Mouse (Mus musculus) forebrain, postnatal 0 days (tissue): ENCODE data around the gene Txnrd2. TPM values are rescaled to one million over a fixed set of nuclear protein-coding genes. Genes with fewer than 3 reads are reported as not detected.

Experiments
- ATAC-seq: fragments of 200-750 bp; cut with Nextera tagmentation; 2 replicates; pipeline ENCODE4 v1.8.0; 2017; ENCODE audit warnings: mild to moderate bottlenecking, moderate library complexity
- DNase-seq: peaks from one replicate; pipeline ENCODE4 v3.0.0-alpha.2; 2015
- H3K27ac ChIP-seq: fragments of 300-500 bp; sonication (generic); 2 replicates; pipeline ENCODE4 v1.5.1; 2014; ENCODE audit warnings: low read depth, mild to moderate bottlenecking, antibody characterized with exemption, low read length, moderate library complexity, mixed read lengths
- H3K27me3 ChIP-seq: fragments of 300-500 bp; sonication (generic); 2 replicates; pipeline ENCODE4 v1.6.1; 2014; ENCODE audit warnings: mild to moderate bottlenecking, low read length, mixed read lengths; ENCODE audit not compliant: insufficient read depth
- H3K36me3 ChIP-seq: fragments of 300-500 bp; sonication (generic); 2 replicates; pipeline ENCODE4 v1.6.1; 2014; ENCODE audit warnings: mild to moderate bottlenecking, moderate library complexity; ENCODE audit not compliant: insufficient read depth
- H3K4me1 ChIP-seq: fragments of 300-500 bp; sonication (generic); 2 replicates; pipeline ENCODE4 v1.6.1; 2014; ENCODE audit warnings: antibody characterized with exemption; ENCODE audit not compliant: insufficient read depth
- H3K4me2 ChIP-seq: fragments of 300-500 bp; sonication (generic); 2 replicates; pipeline ENCODE4 v1.6.1; 2014; ENCODE audit warnings: low read depth, mild to moderate bottlenecking, moderate library complexity
- H3K4me3 ChIP-seq: fragments of 300-500 bp; sonication (generic); 2 replicates; pipeline ENCODE4 v1.5.1; 2014; ENCODE audit warnings: low read depth, low read length, mixed read lengths
- H3K9ac ChIP-seq: fragments of 300-500 bp; sonication (generic); 2 replicates; pipeline ENCODE4 v1.6.1; 2014; ENCODE audit warnings: mild to moderate bottlenecking
- H3K9me3 ChIP-seq: fragments of 300-500 bp; sonication (generic); 2 replicates; pipeline ENCODE4 v1.6.1; 2016; ENCODE audit warnings: low read length
- CTCF ChIP-seq: sonication (generic); IDR thresholded peaks from 2 replicates; pipeline ENCODE4 v1.5.1; 2016; ENCODE audit warnings: antibody characterized with exemption, control low read depth, low read depth
- WGBS: fragments of 180-500 bp; shearing (Covaris S2); extraction: QIAGEN DNeasy Blood & Tissue Kit; methylation state at CpG from one replicate; pipeline ENCODE4 v1.1.7; 2014; 5-methylcytosine and 5-hydroxymethylcytosine counted together
- polyA plus RNA-seq: library from polyadenylated mRNA; unstranded; fragments of >200 nt; fragmentation: Nextera tagmentation; extraction: Ambion mirVana; gene quantifications from 2 replicates; pipeline ENCODE4 v1.2.1, GENCODE M21; 2015
- total RNA-seq: library from RNA; depleted of rRNA; stranded (reverse); fragments of >200 nt; gene quantifications from 2 replicates; pipeline ENCODE4 v1.2.3, GENCODE M21; 2014

The Txnrd2 gene
- total and polyA plus RNA-seq, 2 experiments from 2014 or later: 9.7 to 34.4 TPM

- DNase-seq: no peak
- Histone ChIP-seq H3K9me3 (no peaks in the 10 kb centered on the region), H3K36me3 (peaks cover 72% of the 10 kb centered on the region), H3K4me1 (peaks cover 5% of the 10 kb centered on the region; the same call in 1 of the 2 replicates), H3K4me3 (no peak overlapping the region), H3K27me3 (no peaks in the 10 kb centered on the region), H3K9ac (no peak overlapping the region; the same call in 1 of the 2 replicates), H3K27ac (peak overlapping the region; percentile 59; the same call in 1 of the 2 replicates), H3K4me2 (no peak overlapping the region)
- TF ChIP-seq CTCF: no peak
- 45% methylated on average over 9 of the region's 9 CpGs for WGBS
- no peak for ATAC-seq
These were observed 26.2 kb upstream of the Txnrd2 start for GRCm38 (mm10) chr16:18400028-18400427.

GRCm38 (mm10) chr16:18400472-18401216, 25.5 kb upstream of the Txnrd2 start:
- DNase-seq (peak; percentile 76), ATAC-seq (peak; percentile 82)
- H3K4me2 ChIP-seq: no peak overlapping the region
- peaks cover 78% of the 10 kb centered on the region for H3K36me3 ChIP-seq
- no peak overlapping the region; the same call in 1 of the 2 replicates for H3K9ac ChIP-seq
- TF ChIP-seq CTCF: no peak
- no peaks in the 10 kb centered on the region for H3K9me3 ChIP-seq
- no peaks in the 10 kb centered on the region for H3K27me3 ChIP-seq
- 26% methylated on average over 7 of the region's 7 CpGs for WGBS
- H3K4me3 ChIP-seq: no peak overlapping the region
- H3K27ac ChIP-seq: peak overlapping the region; percentile 59
- H3K4me1 ChIP-seq: 0 out of 2 replicates have a peak, but pooled peaks cover 4% of the 10 kb centered on the region

- no peak overlapping the region for H3K27ac ChIP-seq
- H3K4me1 ChIP-seq: 0 out of 2 replicates have a peak, but pooled peaks cover 4% of the 10 kb centered on the region
- ATAC-seq (no peak), DNase-seq (no peak)
- H3K27me3 ChIP-seq: no peaks in the 10 kb centered on the region
- H3K9ac ChIP-seq: no peak overlapping the region
- no peak overlapping the region for H3K4me3 ChIP-seq
- no peak for TF ChIP-seq CTCF
- WGBS: 91% methylated on average over 12 of the region's 12 CpGs
- H3K9me3 ChIP-seq: no peaks in the 10 kb centered on the region
- H3K4me2 ChIP-seq: no peak overlapping the region
- peaks cover 73% of the 10 kb centered on the region for H3K36me3 ChIP-seq
These were observed 22.9 kb upstream of the Txnrd2 start for GRCm38 (mm10) chr16:18403285-18403684.

- no peaks in the 10 kb centered on the region for H3K27me3 ChIP-seq
- ATAC-seq: no peak
- no peak overlapping the region for H3K4me2 ChIP-seq
- H3K9ac ChIP-seq: peak overlapping the region; percentile 14; the same call in 1 of the 2 replicates
- H3K9me3 ChIP-seq: no peaks in the 10 kb centered on the region
- H3K27ac ChIP-seq: peak overlapping the region; percentile 45; the same call in 1 of the 2 replicates
- DNase-seq: no peak
- peaks cover 70% of the 10 kb centered on the region for H3K36me3 ChIP-seq
- no peak for TF ChIP-seq CTCF
- 0 out of 2 replicates have a peak, but pooled peaks cover 4% of the 10 kb centered on the region for H3K4me1 ChIP-seq
- WGBS: 82% methylated on average over 13 of the region's 13 CpGs
- no peak overlapping the region for H3K4me3 ChIP-seq
These were observed 20.9 kb upstream of the Txnrd2 start for GRCm38 (mm10) chr16:18405091-18405854.

- peak overlapping the region; percentile 45; the same call in 1 of the 2 replicates for H3K27ac ChIP-seq
- ATAC-seq: no peak
- no peak for DNase-seq
These were observed 20.3 kb upstream of the Txnrd2 start for GRCm38 (mm10) chr16:18405876-18406275.

GRCm38 (mm10) chr16:18406293-18406692, 19.9 kb upstream of the Txnrd2 start:
- DNase-seq: peak; percentile 62
- Histone ChIP-seq H3K4me1 (no peaks in the 10 kb centered on the region), H3K4me2 (no peak overlapping the region), H3K4me3 (no peak overlapping the region), H3K9me3 (no peaks in the 10 kb centered on the region), H3K9ac (no peak overlapping the region), H3K36me3 (peaks cover 79% of the 10 kb centered on the region), H3K27ac (peak overlapping the region; percentile 45; the same call in 1 of the 2 replicates), H3K27me3 (no peaks in the 10 kb centered on the region)
- 7% methylated on average over 2 of the region's 2 CpGs for WGBS
- peak; percentile 88 for TF ChIP-seq CTCF
- peak; percentile 76 for ATAC-seq

More at GRCm38 (mm10) chr16:18405876-18406275, 20.3 kb upstream of the Txnrd2 start:
- Histone ChIP-seq H3K4me2 (no peak overlapping the region), H3K4me3 (no peak overlapping the region), H3K9ac (peak overlapping the region; percentile 14; the same call in 1 of the 2 replicates), H3K36me3 (peaks cover 76% of the 10 kb centered on the region), H3K9me3 (no peaks in the 10 kb centered on the region), H3K4me1 (no peaks in the 10 kb centered on the region), H3K27me3 (no peaks in the 10 kb centered on the region)
- WGBS: 46% methylated on average over 2 of the region's 2 CpGs
- TF ChIP-seq CTCF: no peak

GRCm38 (mm10) chr16:18407912-18408311, 18.3 kb upstream of the Txnrd2 start:
- no peak for DNase-seq
- no peak overlapping the region for H3K27ac ChIP-seq
- H3K36me3 ChIP-seq: peaks cover 73% of the 10 kb centered on the region
- no peaks in the 10 kb centered on the region for H3K27me3 ChIP-seq
- no peaks in the 10 kb centered on the region for H3K4me1 ChIP-seq
- no peak overlapping the region; the same call in 1 of the 2 replicates for H3K9ac ChIP-seq
- 0 out of 2 replicates have a peak, but pooled peaks have one; percentile 4 for ATAC-seq
- 54% methylated on average over 7 of the region's 7 CpGs for WGBS
- TF ChIP-seq CTCF: no peak
- no peak overlapping the region for H3K4me2 ChIP-seq
- no peaks in the 10 kb centered on the region for H3K9me3 ChIP-seq
- no peak overlapping the region for H3K4me3 ChIP-seq
